Mouse (Mus musculus): Measurements from ENCODE around the gene Lrrc52.

Gene Lrrc52

GRCm38 (mm10) chr1:167436186-167436975 is 30.2 kb downstream of the Lrrc52 start:
- in situ Hi-C loops (cut with MseI, MboI) = no loop called here

- in situ Hi-C loops (cut with MseI, MboI) = no loop called here
These were observed 31.6 kb downstream of the Lrrc52 start for GRCm38 (mm10) chr1:167434931-167435330.

DNA sequence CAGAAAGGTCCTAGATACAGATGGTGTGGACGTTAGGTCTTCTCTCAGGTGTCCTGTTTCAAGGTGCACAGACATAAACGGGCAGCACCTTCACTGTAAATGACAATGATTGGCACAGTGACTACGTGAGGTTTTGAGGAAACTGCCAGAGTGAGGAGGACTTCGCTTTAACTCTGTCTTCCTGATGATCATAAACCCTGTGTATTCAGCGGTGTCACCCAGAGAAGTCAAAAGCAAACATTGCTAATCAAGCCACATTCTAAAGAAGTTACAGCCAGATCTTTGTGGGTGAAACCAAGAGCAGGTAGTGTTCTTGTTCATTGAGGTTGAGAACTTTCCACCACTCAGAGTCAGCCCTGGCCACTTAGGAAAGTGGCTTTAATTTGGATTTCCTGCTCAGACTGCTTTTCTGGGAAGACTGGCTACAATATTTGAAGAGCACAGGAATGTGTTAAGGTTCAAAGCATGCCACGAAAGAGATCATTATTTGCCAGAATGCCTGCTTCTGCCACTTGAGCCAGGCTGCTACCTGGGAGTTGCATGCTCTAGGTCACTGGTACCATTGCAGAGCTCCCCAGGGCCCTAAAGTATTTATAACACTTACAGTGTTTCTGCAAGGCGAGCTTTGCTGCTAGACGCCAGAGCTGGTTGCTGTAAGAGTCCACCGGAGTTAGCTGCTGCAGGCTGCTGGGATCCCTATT is 35.5 kb downstream of the Lrrc52 start:
- in situ Hi-C loops (cut with MseI, MboI) = no loop called here

GRCm38 (mm10) chr1:167426681-167427080 is 39.9 kb downstream of the Lrrc52 start:
- in situ Hi-C loops (cut with MseI, MboI) = loop anchor here in 1 of 2 experiments (10.0 kb wide), 1 partner anchor 358 kb away; no protein-coding TSS in a partner anchor

DNA sequence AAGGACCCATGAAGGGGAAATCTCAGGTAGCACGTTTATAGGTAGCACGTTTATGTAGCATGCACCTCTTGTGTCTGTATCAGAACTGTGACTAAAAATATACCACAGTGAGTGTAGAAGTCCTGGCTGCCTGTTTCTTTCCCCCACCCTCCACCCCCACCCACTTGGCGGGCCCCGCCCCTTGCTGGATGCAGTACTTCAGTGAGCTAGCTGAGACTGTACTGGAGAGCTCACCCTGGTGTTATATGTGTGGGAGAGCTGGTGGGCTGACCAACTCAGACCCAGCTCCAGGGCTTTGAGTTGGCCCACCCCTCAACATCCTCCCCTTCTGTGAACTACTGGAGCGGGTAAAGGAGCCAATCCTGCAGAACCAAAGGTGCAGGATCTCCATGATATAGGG is 41.0 kb downstream of the Lrrc52 start:
- in situ Hi-C loops (cut with MseI, MboI) = loop anchor here in 1 of 2 experiments (10.0 kb wide), 1 partner anchor 359 kb away; no protein-coding TSS in a partner anchor

DNA sequence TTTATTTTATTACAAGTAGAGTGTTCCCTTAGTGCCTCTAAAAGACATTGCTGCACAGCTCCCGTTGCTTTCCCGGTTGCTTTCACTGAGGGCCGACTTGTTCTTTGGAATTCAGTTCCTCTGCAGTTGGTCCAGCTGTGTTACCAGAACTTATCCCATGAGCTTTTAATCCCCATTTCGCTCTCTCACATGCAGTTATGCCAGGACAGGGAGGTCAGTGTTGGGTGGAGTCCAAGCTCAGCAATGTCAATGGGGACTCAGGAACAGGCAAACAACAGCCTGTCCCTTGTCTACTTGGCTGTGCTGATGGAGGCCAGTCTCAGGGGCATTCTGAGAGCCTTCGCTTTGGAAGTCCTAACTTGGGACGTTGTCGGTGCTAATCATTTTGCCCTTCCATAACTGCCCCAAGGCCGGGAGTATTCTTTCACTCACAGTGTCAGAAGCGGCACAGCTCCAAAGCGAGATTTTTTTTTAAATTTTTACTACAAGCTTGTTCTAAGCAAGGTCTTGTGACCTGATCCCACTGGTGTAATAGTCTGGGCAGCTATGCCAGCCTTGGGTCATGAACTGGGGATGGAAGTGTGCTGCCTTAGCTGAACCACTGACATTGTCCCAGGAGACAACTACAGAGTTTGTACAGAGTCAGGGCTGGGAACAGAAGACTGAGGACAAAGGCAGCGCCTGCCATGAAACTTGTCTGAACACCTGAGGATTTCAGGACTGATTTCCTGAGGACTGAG is 43.9 kb downstream of the Lrrc52 start:
- in situ Hi-C loops (cut with MseI, MboI) = loop anchor here in 1 of 2 experiments (10.0 to 25.0 kb wide), 2 partner anchors 362 to 490 kb away; no protein-coding TSS in a partner anchor

- in situ Hi-C loops (cut with MseI, MboI) = loop anchor here (5.0 to 25.0 kb wide), 3 partner anchors 222 to 497 kb away; no protein-coding TSS in a partner anchor
These were observed 51.7 kb downstream of the Lrrc52 start for GRCm38 (mm10) chr1:167414846-167415245.

DNA sequence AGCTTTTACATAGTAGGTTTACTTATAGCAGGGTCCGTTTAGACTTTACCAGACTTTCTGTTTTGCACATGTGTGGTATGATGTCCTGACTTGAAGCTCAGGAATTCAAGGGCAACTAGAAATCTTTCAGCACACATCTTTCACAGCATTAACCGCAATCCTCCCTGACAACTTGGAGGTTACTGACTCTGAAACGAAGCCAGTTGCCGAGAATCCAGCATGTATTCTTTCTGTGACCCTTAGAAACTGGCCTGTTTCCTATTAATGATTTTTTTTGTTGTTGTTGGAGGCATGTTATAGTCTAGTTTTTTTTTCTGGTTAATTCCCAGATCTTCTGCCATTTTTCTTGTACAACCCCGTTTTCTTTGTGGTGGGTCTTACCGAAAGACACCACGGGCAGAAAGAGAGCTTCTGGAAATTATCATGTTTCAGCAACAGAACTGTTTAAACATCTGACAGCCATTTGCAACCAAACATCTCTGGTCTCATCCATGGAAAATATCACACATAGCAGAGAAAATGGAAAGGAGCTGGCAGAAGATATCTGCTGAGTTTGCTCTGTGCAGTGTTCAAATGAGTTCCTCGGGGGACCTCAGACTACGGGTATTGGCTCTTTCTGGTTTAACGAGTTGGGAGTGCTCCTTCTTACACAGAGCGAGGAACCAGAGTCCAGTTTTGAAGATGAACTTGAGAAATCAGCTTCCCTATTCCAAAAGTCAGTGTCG is 54.4 kb downstream of the Lrrc52 start:
- in situ Hi-C loops (cut with MseI, MboI) = loop anchor here (5.0 to 25.0 kb wide), 3 partner anchors 225 to 500 kb away; no protein-coding TSS in a partner anchor

- in situ Hi-C loops (cut with MseI, MboI) = loop anchor here in 1 of 2 experiments (25.0 kb wide), 1 partner anchor 503 kb away; no protein-coding TSS in a partner anchor
These were observed 57.0 kb downstream of the Lrrc52 start for GRCm38 (mm10) chr1:167409601-167410000.

GRCm38 (mm10) chr1:167405237-167405636 is 61.3 kb downstream of the Lrrc52 start:
- in situ Hi-C loops (cut with MseI, MboI) = loop anchor here in 1 of 2 experiments (25.0 kb wide), 1 partner anchor 507 kb away; no protein-coding TSS in a partner anchor

Measured in mouse trophoblast stem cell (cell line).